Mouse (Mus musculus) lung, embryonic 14.5 days (tissue): Measurements from ENCODE around the gene Tedc1. TPM values are rescaled to one million over a fixed set of nuclear protein-coding genes. Genes with fewer than 3 reads are reported as not detected.

Experiments used
- ATAC-seq: fragments of 200-750 bp; cut with Nextera tagmentation; 2 replicates; pipeline ENCODE4 v1.8.0; 2017; ENCODE audit warnings: mild to moderate bottlenecking, moderate TSS enrichment, moderate library complexity; ENCODE audit not compliant: insufficient read depth
- DNase-seq: peaks from one replicate; pipeline ENCODE4 v3.0.0-alpha.2; 2015
- H3K27ac ChIP-seq: fragments of 300-500 bp; sonication (generic); 2 replicates; pipeline ENCODE4 v1.5.1; 2014; ENCODE audit warnings: low read depth, mild to moderate bottlenecking, moderate library complexity
- H3K27me3 ChIP-seq: fragments of 300-500 bp; sonication (generic); 2 replicates; pipeline ENCODE4 v1.6.1; 2014; ENCODE audit warnings: low read length, control low read depth; ENCODE audit not compliant: insufficient read depth
- H3K36me3 ChIP-seq: fragments of 300-500 bp; sonication (generic); 2 replicates; pipeline ENCODE4 v1.6.1; 2014; ENCODE audit warnings: control low read depth; ENCODE audit not compliant: insufficient read depth
- H3K4me1 ChIP-seq: fragments of 300-500 bp; sonication (generic); 2 replicates; pipeline ENCODE4 v1.6.1; 2014; ENCODE audit warnings: antibody characterized with exemption, control low read depth; ENCODE audit not compliant: insufficient read depth
- H3K4me2 ChIP-seq: fragments of 300-500 bp; sonication (generic); 2 replicates; pipeline ENCODE4 v1.6.1; 2014; ENCODE audit warnings: mild to moderate bottlenecking
- H3K4me3 ChIP-seq: fragments of 300-500 bp; sonication (generic); 2 replicates; pipeline ENCODE4 v1.5.1; 2014; ENCODE audit warnings: low read depth, low read length
- H3K9ac ChIP-seq: fragments of 300-500 bp; sonication (generic); 2 replicates; pipeline ENCODE4 v1.6.1; 2014
- H3K9me3 ChIP-seq: fragments of 300-500 bp; sonication (generic); 2 replicates; pipeline ENCODE4 v1.6.1; 2016; ENCODE audit warnings: low read depth, low read length, control low read depth
- CTCF ChIP-seq: IDR thresholded peaks from 2 replicates; pipeline ENCODE4 v1.5.1; 2016; ENCODE audit warnings: antibody characterized with exemption, low read depth
- WGBS: fragments of 180-500 bp; shearing (Covaris S2); extraction: QIAGEN DNeasy Blood & Tissue Kit; methylation state at CpG from one replicate; pipeline ENCODE4 v1.1.7; 2014; 5-methylcytosine and 5-hydroxymethylcytosine counted together
- polyA plus RNA-seq: library from polyadenylated mRNA; unstranded; fragments of >200 nt; fragmentation: Nextera tagmentation; extraction: Ambion mirVana; gene quantifications from 2 replicates; pipeline ENCODE4 v1.2.1, GENCODE M21; 2014

The Tedc1 gene
- polyA plus RNA-seq, 1 experiment from 2014 or later: 35.1 TPM

DNA sequence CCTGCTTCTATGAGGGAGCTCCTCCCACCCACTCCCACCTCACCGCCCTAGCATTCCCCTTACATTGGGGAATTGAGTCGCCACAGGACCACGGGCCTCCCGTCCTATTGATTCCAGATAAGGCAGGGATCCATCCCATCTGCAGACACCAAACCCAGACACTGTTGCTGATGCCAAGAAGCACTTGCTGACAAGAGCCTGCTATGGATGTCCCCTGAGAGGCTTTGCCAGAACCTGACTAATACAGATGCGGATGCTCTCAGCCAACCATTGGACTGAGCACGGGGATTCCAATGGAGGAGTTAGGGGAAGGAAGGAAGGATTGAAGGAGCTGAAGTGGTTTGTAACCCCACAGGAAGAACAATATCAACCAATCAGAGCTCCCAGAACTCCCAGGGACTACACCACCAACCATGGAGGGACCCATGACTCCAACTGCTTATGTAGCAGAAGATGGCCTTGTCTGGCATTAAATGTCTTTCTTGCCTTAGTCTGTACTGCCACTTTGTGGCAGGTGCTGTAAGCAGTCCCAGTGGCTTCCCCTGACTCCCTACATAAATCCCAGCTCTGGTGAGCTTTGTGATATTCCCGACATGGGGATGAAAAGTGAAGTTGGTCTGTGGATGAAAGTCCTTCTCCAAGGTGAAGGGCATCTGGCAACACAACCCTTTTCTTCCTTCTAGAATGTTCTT, 49.2 kb downstream of the Tedc1 start:
- no peaks in the 10 kb centered on the region for H3K27me3 ChIP-seq
- no peak overlapping the region for H3K27ac ChIP-seq
- ATAC-seq: no peak
- DNase-seq: no peak
- no peak overlapping the region for H3K9ac ChIP-seq
- H3K4me2 ChIP-seq: no peak overlapping the region
- 78% methylated on average over 7 of the region's 7 CpGs for WGBS
- 0 out of 2 replicates have a peak, but pooled peaks cover 3% of the 10 kb centered on the region for H3K9me3 ChIP-seq
- no peaks in the 10 kb centered on the region for H3K4me1 ChIP-seq
- TF ChIP-seq CTCF: no peak
- no peaks in the 10 kb centered on the region for H3K36me3 ChIP-seq
- no peak overlapping the region for H3K4me3 ChIP-seq

DNA sequence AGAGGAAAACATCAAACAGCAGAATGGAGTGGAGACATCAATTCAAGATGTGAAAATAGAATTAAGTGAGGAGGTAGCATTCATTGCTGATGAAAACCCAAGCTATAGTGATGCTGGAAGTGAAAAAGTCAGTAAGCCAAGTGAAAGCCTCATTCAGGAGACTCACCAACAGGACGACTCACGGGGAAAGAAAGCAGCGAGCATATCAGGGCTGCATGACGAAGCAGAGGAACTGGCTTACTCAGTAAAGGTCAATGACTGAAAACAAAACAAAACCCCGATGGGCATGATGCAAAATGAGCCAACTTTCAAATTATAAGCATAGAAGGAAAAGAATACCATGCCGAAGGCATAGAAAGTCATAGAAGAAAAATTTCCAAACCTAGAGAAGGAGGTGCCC, 51.5 kb downstream of the Tedc1 start:
- no peak overlapping the region for H3K9ac ChIP-seq
- WGBS: 74% methylated on average over 6 of the region's 6 CpGs
- no peaks in the 10 kb centered on the region for H3K27me3 ChIP-seq
- no peaks in the 10 kb centered on the region for H3K4me1 ChIP-seq
- H3K4me3 ChIP-seq: no peak overlapping the region
- H3K27ac ChIP-seq: no peak overlapping the region
- no peak for TF ChIP-seq CTCF
- no peaks in the 10 kb centered on the region for H3K9me3 ChIP-seq
- DNase-seq: no peak
- H3K4me2 ChIP-seq: no peak overlapping the region
- ATAC-seq: no peak
- H3K36me3 ChIP-seq: no peaks in the 10 kb centered on the region

- no peak overlapping the region for H3K9ac ChIP-seq
Measured at GRCm38 (mm10) chr12:113210586-113211378, 54.6 kb downstream of the Tedc1 start.

DNA sequence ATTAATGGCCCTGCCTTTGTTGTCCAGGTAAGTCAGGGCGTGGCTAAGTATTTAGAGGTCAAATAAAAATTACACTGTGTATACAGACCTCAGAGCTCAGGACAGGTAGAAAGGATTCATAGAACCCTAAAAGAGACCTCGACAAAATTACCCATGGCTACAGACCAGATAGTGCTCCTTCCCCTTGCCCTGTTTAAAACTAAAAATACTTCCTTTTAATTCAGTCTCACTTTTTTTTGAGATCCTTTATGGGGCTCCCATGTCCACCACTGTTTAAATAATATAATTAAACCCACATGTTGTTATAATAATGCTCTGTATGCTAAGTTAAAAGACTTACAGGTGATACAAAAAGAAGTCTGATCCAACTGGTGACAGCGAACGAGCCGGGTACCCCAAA, 55.6 kb downstream of the Tedc1 start:
- DNase-seq: no peak
- Histone ChIP-seq H3K4me1 (no peaks in the 10 kb centered on the region), H3K4me2 (no peak overlapping the region), H3K9ac (no peak overlapping the region), H3K9me3 (no peaks in the 10 kb centered on the region), H3K27ac (no peak overlapping the region), H3K4me3 (no peak overlapping the region), H3K27me3 (no peaks in the 10 kb centered on the region), H3K36me3 (no peaks in the 10 kb centered on the region)
- 83% methylated on average over 5 of the region's 5 CpGs for WGBS
- TF ChIP-seq CTCF: no peak
- no peak for ATAC-seq

More at GRCm38 (mm10) chr12:113210586-113211378, 54.6 kb downstream of the Tedc1 start:
- 78% methylated on average over 17 of the region's 17 CpGs for WGBS
- no peaks in the 10 kb centered on the region for H3K4me1 ChIP-seq
- no peak overlapping the region for H3K27ac ChIP-seq
- H3K9me3 ChIP-seq: no peaks in the 10 kb centered on the region
- DNase-seq: no peak
- H3K4me2 ChIP-seq: no peak overlapping the region
- H3K4me3 ChIP-seq: no peak overlapping the region
- H3K27me3 ChIP-seq: no peaks in the 10 kb centered on the region
- no peak for ATAC-seq
- no peaks in the 10 kb centered on the region for H3K36me3 ChIP-seq
- TF ChIP-seq CTCF: no peak

DNA sequence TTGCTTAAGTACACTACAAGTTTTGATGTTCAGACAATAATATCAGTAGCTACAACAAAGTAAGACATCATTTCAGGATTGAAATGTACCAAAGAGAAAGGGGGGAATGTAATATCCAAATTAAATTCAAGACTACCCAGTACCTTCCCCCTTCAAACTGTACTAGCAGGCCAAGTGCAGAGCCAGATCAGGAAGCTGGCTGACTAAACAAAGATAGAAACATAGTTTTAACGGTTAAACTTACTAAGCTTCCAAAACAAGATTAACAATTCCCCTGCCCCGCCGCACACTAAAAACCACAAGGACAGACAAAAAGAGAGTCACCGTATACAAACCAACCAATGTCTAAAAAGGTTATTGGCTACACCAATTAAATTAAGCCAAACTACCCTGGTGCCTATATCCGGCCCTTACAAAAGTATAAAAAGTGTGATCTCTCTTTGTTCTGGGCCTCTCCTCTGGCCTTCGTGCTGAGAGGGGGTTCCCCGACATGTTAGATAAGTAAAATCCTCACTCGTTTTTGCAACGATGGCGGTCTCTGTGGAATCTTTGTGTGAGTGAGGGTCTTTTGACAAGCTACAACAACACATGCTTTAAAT, 56.2 kb downstream of the Tedc1 start:
- no peak for TF ChIP-seq CTCF
- ATAC-seq: no peak
- Histone ChIP-seq H3K9me3 (no peaks in the 10 kb centered on the region), H3K4me2 (no peak overlapping the region), H3K36me3 (no peaks in the 10 kb centered on the region), H3K27ac (no peak overlapping the region), H3K4me3 (no peak overlapping the region), H3K27me3 (no peaks in the 10 kb centered on the region), H3K4me1 (no peaks in the 10 kb centered on the region), H3K9ac (no peak overlapping the region)
- no peak for DNase-seq
- WGBS: 80% methylated on average over 10 of the region's 10 CpGs

GRCm38 (mm10) chr12:113213226-113213625, 57.0 kb downstream of the Tedc1 start:
- ATAC-seq (no peak), DNase-seq (no peak)
- no peak overlapping the region for H3K4me3 ChIP-seq
- no peaks in the 10 kb centered on the region for H3K9me3 ChIP-seq
- H3K9ac ChIP-seq: no peak overlapping the region
- TF ChIP-seq CTCF: no peak
- H3K27ac ChIP-seq: no peak overlapping the region
- H3K36me3 ChIP-seq: no peaks in the 10 kb centered on the region
- no peak overlapping the region for H3K4me2 ChIP-seq
- H3K4me1 ChIP-seq: no peaks in the 10 kb centered on the region
- 70% methylated on average over 2 of the region's 2 CpGs for WGBS
- H3K27me3 ChIP-seq: no peaks in the 10 kb centered on the region
